Mouse (Mus musculus) hindbrain, embryonic 13.5 days (tissue): ENCODE data around the gene Gm20458. TPM values are rescaled to one million over a fixed set of nuclear protein-coding genes. Genes with fewer than 3 reads are reported as not detected.

Experiments
- ATAC-seq: fragments of 200-750 bp; cut with Nextera tagmentation; 2 replicates; pipeline ENCODE4 v1.8.0; 2017; ENCODE audit warnings: moderate TSS enrichment; ENCODE audit not compliant: low FRiP score
- H3K27ac ChIP-seq: fragments of 300-500 bp; sonication (generic); 2 replicates; pipeline ENCODE4 v1.5.1; 2015; ENCODE audit warnings: inconsistent platforms, mild to moderate bottlenecking, moderate library complexity
- H3K27me3 ChIP-seq: fragments of 300-500 bp; sonication (generic); 2 replicates; pipeline ENCODE4 v1.6.1; 2015; ENCODE audit warnings: mild to moderate bottlenecking, inconsistent platforms
- H3K36me3 ChIP-seq: fragments of 300-500 bp; sonication (generic); 2 replicates; pipeline ENCODE4 v1.6.1; 2015; ENCODE audit warnings: mild to moderate bottlenecking, inconsistent platforms
- H3K4me1 ChIP-seq: fragments of 300-500 bp; sonication (generic); replicated peaks from 2 replicates; pipeline ENCODE4 v1.6.1; 2015; ENCODE audit warnings: inconsistent platforms
- H3K4me2 ChIP-seq: fragments of 300-500 bp; sonication (generic); 2 replicates; pipeline ENCODE4 v1.6.1; 2015; ENCODE audit warnings: inconsistent platforms, mild to moderate bottlenecking, moderate library complexity
- H3K4me3 ChIP-seq: fragments of 300-500 bp; sonication (generic); 2 replicates; pipeline ENCODE4 v1.5.1; 2015; ENCODE audit warnings: mild to moderate bottlenecking, inconsistent platforms
- H3K9ac ChIP-seq: fragments of 300-500 bp; sonication (generic); 2 replicates; pipeline ENCODE4 v1.6.1; 2015; ENCODE audit warnings: mild to moderate bottlenecking, inconsistent platforms
- H3K9me3 ChIP-seq: fragments of 300-500 bp; sonication (generic); 2 replicates; pipeline ENCODE4 v1.6.1; 2016; ENCODE audit warnings: inconsistent platforms
- WGBS: fragments of 180-500 bp; shearing (Covaris S2); methylation state at CpG from one replicate; pipeline ENCODE4 v1.1.7; 2015; 5-methylcytosine and 5-hydroxymethylcytosine counted together
- polyA plus RNA-seq: library from polyadenylated mRNA; unstranded; fragments of >200 nt; fragmentation: Nextera tagmentation; extraction: Ambion mirVana; gene quantifications from 2 replicates; pipeline ENCODE4 v1.2.1, GENCODE M21; 2015

The Gm20458 gene
- polyA plus RNA-seq, 1 experiment from 2014 or later = 5.9 TPM

DNA sequence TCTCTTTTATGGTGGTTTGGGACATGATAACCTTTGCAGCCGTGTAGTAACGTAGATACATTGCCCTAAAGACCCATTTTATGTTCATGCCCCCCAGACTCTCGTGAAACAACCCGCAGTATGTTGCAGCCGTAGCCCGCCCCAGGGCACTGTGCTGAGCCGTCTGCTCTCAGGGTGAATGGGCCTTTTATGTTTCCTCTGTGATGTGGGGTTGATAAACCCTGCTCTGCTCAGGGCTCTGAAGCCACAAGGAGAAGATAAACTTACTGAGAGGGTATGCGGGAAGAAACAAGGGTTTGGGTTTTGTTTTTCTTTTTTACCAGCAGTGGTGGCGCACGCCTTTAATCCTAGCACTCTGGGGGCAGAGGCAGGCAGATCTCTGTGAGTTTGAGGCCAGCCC, 73.5 kb downstream of the Gm20458 start:
- Histone ChIP-seq H3K27me3 (no peaks in the 10 kb centered on the region), H3K9me3 (no peaks in the 10 kb centered on the region), H3K4me2 (no peak overlapping the region), H3K4me3 (no peak overlapping the region), H3K27ac (no peak overlapping the region), H3K36me3 (no peaks in the 10 kb centered on the region), H3K9ac (no peak overlapping the region), H3K4me1 (no peaks in the 10 kb centered on the region)
- WGBS = 82% methylated on average over 10 of the region's 10 CpGs
- no peak for ATAC-seq

DNA sequence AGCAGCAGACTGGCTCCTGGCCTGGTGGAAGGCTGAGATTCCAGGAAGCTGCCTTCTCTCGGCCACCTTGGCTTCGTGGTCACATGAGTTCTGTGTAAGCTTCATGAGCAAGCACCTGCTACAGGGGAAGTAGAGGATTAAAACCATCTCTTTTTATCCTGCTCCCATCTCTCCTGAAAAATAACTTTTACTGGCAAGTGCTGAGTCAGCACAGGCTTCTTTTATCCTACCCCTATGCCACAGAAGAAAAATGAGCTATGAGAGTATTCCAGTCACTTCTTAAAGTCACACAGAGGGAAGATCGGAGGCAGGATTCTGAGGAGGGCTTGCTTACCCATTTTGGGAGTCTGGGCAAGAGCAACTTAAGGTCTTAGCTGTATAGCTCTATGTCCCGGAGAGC, 76.2 kb downstream of the Gm20458 start:
- Histone ChIP-seq H3K9me3 (no peaks in the 10 kb centered on the region), H3K36me3 (no peaks in the 10 kb centered on the region), H3K4me2 (no peak overlapping the region), H3K27ac (no peak overlapping the region), H3K9ac (no peak overlapping the region), H3K27me3 (no peaks in the 10 kb centered on the region), H3K4me3 (no peak overlapping the region), H3K4me1 (no peaks in the 10 kb centered on the region)
- no peak for ATAC-seq
- WGBS = 88% methylated on average over 4 of the region's 4 CpGs

Other genes starting within 250 kb of the Gm20458 start
- not detected in 2 replicates for gene Wfdc15b, start 239.3 kb upstream of the Gm20458 start, polyA plus RNA-seq
- gene Svs2, start 222.5 kb upstream of the Gm20458 start, polyA plus RNA-seq = not detected in 2 replicates
- gene Svs3b, start 204.3 kb upstream of the Gm20458 start, polyA plus RNA-seq = not detected in 2 replicates
- gene Svs4, start 182.5 kb upstream of the Gm20458 start, polyA plus RNA-seq = not detected in 2 replicates
- gene Svs3a, start 171.7 kb upstream of the Gm20458 start, polyA plus RNA-seq = not detected in 2 replicates
- not detected in 2 replicates for gene Svs6, start 144.2 kb upstream of the Gm20458 start, polyA plus RNA-seq
- not detected in 2 replicates for gene Svs5, start 128.2 kb upstream of the Gm20458 start, polyA plus RNA-seq
- 0.49 and 0.92 TPM in 2 replicates for gene Slpi, start 71.9 kb upstream of the Gm20458 start, polyA plus RNA-seq
- 0.05 and 0.09 TPM in 2 replicates for gene Rbpjl, start 57.8 kb upstream of the Gm20458 start, polyA plus RNA-seq
- 2.3 and 9.3 TPM in 2 replicates for gene Matn4, start 55.8 kb upstream of the Gm20458 start, polyA plus RNA-seq
- 9.0 and 9.7 TPM in 2 replicates for gene Sdc4, start 17.1 kb upstream of the Gm20458 start, polyA plus RNA-seq
- gene Sys1, start 4.0 kb upstream of the Gm20458 start, polyA plus RNA-seq = 84.3 and 85.3 TPM in 2 replicates
- 0.18 TPM in 1 of 2 replicates, not detected in the other for gene Trp53tg5, start 12.8 kb downstream of the Gm20458 start, polyA plus RNA-seq
- gene Dbndd2, start 25.1 kb downstream of the Gm20458 start, polyA plus RNA-seq = 12.0 and 13.8 TPM in 2 replicates
- 67.3 and 71.1 TPM in 2 replicates for gene Pigt, start 36.6 kb downstream of the Gm20458 start, polyA plus RNA-seq
- 4.5 and 5.5 TPM in 2 replicates for gene Wfdc2, start 101.4 kb downstream of the Gm20458 start, polyA plus RNA-seq
- gene Spint3, start 112.5 kb downstream of the Gm20458 start, polyA plus RNA-seq = not detected in 2 replicates
- gene Wfdc6a, start 124.5 kb downstream of the Gm20458 start, polyA plus RNA-seq = not detected in 2 replicates
- gene Eppin, start 132.6 kb downstream of the Gm20458 start, polyA plus RNA-seq = not detected in 2 replicates
- not detected in 2 replicates for gene Wfdc6b, start 152.6 kb downstream of the Gm20458 start, polyA plus RNA-seq
- not detected in 2 replicates for gene Wfdc8, start 152.7 kb downstream of the Gm20458 start, polyA plus RNA-seq
- not detected in 2 replicates for gene Wfdc16, start 177.8 kb downstream of the Gm20458 start, polyA plus RNA-seq
- not detected in 2 replicates for gene Wfdc10, start 195.1 kb downstream of the Gm20458 start, polyA plus RNA-seq
- not detected in 2 replicates for gene Wfdc9, start 195.6 kb downstream of the Gm20458 start, polyA plus RNA-seq
- gene Wfdc11, start 213.1 kb downstream of the Gm20458 start, polyA plus RNA-seq = not detected in 2 replicates
- gene Wfdc13, start 224.1 kb downstream of the Gm20458 start, polyA plus RNA-seq = not detected in 2 replicates
- not detected in 2 replicates for gene Spint4, start 237.5 kb downstream of the Gm20458 start, polyA plus RNA-seq